Mouse (Mus musculus) lung, postnatal 25 days (tissue): ENCODE data around the gene Elfn2.
A peak's percentile ranks its signal among the peaks of the same experiment; 100 is the strongest.

Experiments used
- DNase-seq: peaks from one replicate; pipeline ENCODE4 v3.0.0; 2022; ENCODE audit warnings: low spot score

The Elfn2 gene

GRCm38 (mm10) chr15:78718290-78719250 is at the start of gene Elfn2:
TSS of gene Elfn2 (minus strand) at chr15:78718771.
- no peak for DNase-seq

DNA sequence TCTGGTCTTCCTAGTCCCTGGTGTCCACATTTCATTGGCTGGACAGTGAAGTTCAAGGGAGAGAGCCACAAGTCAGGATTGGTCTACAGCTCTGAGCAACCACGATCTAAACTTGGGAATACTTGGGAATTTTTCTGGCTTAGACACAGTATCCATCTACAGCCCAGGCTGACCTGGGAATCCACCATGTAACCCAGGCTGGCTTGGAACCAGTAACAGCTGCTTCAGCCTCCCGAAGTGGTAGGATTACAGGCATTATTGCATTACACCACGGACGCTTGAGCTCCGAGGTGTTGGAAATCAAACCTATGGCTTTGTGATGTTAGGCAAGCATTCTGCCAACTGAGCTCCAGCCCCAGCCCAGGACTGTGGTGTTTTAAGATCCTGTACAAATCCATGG is 45.1 kb upstream of the Elfn2 start:
- DNase-seq: no peak

DNA sequence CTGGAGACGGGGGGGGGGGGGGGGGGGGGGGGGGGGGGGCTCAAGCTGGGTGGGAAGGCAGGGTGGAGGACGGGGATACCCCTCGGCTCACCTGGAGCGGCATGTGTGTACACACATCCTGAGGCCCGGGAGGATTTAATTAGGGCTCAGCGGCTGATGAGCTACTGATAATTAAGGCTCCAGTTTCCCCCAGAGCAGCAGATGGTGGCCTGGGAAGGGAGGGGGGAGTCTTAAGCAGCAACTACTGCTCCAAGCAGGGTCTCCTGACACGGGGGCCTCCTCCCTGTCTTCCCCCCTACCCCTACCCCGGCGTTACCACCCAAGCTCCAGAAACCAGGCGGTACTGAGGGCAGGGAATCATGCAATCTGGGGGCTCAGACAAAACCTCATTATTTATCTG is 44.6 kb upstream of the Elfn2 start:
- no peak for DNase-seq

GRCm38 (mm10) chr15:78761112-78761511 is 42.5 kb upstream of the Elfn2 start:
- no peak for DNase-seq

DNA sequence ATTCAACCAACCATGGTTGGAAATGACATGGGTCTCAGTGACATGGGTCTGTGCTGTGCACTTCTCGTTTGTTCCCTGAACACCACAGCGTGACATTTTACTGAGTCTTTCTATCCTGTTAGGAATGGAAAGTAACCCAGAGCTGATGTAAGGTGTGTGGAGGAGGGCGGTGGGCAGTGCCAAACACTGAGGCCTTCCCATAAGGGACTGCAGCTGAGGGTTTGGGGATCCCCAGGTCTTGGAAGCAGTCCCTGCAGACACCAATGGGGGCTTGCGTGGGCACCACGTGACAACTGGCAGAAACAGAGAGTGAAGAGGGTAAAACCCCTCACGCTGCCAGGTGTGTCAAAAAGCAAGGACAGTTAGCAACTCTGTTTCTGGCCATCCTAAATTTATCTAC is 39.6 kb upstream of the Elfn2 start:
- DNase-seq: no peak

DNA sequence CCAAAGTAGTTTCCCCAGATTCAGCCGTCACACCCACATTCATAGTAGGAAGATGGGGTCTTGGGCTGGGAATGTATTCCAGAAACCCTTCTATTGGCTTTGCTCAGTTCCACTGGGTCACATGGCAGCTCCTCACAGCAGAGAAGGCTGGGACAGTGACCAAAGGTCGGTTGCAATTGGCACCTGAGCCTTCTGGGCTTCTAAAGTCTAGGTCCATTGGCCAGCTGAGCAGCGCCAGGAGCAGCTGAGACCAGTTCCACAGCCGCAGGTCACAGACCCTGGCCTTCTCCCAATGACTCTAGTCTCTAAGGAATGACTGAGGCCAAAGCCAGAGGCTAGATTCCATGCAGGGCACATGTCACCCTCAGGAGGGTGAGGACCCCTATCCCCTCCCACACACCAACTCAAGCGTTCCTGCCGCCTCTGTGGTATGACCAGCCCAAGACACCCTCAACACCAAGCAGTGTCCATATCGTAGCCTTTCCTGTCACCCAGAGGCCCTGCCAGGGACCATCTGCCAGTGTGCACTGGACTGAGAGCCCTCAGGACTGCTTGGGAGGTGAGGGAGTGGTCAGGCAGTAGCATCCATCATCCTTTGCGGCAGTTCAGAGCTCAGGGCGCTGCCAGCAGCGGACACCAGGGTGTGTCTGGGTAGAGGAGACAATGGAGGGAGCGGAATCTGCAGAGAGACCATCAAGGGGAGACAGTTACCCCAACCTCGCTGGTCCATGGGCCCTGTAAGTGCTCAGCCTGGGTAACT is 37.6 kb upstream of the Elfn2 start:
- no peak for DNase-seq

- no peak for DNase-seq
These were observed 36.7 kb upstream of the Elfn2 start for GRCm38 (mm10) chr15:78755226-78755625.

GRCm38 (mm10) chr15:78754144-78754543 is 35.6 kb upstream of the Elfn2 start:
- no peak for DNase-seq

- DNase-seq: no peak
These were observed 34.4 kb upstream of the Elfn2 start for GRCm38 (mm10) chr15:78752991-78753390.

- DNase-seq: no peak
These were observed 32.2 kb upstream of the Elfn2 start for GRCm38 (mm10) chr15:78750608-78751350.

DNA sequence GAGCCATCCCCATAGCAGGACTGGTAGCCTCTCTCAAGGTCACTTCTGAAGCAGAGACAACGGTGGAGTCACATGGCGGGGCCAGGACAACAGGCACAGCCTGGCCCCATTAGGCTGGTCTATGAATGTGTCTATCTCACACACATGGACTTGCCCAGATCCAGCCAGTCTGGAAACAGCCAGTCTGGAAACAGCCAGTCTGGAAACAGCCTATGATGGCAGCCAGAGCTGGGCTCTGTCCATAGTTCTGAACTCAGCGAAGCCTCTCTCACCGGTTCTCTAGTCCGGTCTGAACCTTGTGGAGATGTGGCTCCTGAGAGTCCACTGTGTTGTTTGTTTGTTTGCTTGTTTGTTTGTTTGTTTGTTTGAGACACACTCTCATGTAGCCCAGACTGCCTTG is 31.3 kb upstream of the Elfn2 start:
- no peak for DNase-seq

- peak; percentile 59 for DNase-seq
These were observed 25.6 kb upstream of the Elfn2 start for GRCm38 (mm10) chr15:78744206-78744605.

DNA sequence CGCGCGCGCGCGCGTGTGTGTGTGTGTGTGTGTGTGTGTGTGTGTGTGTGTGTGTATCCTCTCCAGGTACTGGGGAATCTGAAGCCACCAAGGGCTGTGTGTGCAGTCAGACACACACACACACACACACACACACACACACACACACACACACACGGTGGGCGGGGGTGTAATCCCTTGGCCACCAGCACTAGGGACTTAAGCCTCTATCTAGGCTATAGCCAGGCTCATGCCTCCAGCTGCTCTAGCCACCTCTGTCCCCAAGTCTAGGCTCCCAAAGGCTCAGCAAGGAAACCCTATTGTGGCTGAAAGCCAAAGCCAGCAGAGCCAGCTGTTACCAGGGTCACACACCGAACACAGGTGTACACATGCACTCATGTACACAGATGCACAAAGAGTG is 24.3 kb upstream of the Elfn2 start:
- DNase-seq: no peak

GRCm38 (mm10) chr15:78740662-78741061 is 22.1 kb upstream of the Elfn2 start:
- DNase-seq: no peak

DNA sequence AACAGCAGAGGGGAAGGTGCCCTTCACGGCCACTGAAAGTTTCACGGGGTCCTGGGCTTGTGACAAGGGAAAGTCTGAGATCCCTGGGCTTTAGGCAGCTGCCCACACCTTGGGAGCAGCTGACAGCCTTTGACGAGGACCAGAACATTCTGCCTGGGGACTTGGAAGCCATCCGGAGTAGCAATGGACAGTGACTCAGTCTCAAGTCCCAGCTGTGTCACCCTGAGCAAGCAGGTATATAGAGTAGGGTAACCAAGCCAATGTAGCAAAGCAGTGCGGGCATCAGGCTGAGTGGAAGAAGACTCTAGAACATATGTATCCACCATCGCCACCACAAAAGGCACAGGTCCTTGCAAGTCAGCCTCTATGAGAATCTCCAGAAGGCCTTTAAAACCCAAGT is 18.6 kb upstream of the Elfn2 start:
- no peak for DNase-seq

GRCm38 (mm10) chr15:78736681-78737100 is 18.1 kb upstream of the Elfn2 start:
- DNase-seq: no peak

GRCm38 (mm10) chr15:78736181-78736579 is 17.6 kb upstream of the Elfn2 start:
- DNase-seq: no peak

DNA sequence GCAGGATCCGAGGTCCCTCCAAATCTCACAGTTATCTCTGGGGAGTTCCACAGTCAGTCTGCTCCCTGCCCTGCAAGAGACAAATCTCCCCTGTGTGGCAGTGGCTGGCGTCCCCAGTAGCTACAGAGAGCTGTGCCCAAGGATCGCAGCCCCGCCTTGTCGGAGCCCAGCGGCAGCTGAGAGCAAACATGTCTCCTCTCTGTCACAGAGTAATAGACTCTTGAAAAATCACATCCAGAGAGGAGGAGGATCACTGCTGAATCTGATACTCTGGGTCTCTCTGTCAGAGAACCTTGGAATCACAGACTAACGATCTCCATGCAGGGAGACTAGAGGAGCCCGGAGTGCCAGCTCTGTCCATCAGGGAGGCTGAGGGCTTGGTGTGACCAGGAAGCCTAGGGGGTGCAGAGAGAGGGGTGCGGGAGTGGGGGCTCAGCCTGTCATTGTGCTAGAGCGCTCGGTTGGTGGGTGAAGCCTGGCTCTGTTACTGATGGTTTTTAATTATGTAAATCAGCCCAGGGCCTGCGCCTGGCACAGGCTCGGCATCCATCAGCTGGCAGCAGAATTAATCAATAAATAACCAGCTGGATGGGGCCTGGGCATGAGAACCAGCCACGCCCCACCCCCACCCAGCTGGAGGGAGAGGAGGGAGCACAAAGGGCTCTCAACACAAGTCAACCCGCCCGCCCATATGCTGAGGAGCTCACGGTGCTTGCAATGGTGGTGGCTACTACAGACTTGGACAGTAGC is 17.0 kb upstream of the Elfn2 start:
- no peak for DNase-seq

GRCm38 (mm10) chr15:78731830-78732229 is 13.3 kb upstream of the Elfn2 start:
- no peak for DNase-seq

DNA sequence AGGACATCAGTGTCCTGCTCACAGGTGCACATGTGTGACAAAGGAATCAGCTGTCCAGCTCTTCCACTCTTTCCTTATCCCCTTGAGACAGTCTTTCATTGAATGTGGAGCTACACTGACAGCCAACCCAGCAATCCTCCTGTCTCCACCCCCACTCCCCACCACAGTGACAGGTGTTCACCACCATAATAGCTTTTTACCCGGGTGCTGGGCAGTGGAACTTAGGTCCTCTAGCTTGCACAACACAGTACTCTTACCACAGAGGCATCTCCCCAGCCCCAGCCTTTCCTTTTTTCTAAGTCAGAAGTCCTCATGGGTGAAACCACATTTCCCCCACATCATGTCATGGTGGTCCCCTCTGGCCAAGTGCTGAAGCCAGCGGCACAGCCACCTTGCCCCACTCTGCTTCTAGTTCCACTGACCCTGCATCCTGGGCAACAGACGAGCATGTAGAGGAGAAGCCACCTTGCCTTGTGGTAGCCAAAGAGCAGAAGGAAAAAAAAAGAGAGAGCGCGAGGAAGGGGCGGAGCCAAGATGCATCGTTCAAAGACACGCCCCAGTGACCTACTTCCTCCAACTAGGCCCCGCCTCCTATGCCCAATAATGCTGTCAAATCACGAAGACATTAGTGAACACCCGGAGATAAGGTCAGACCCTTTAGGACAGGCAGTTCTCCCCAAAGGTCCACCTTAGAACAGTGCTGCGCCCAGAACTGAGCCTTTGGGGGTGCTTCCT is 11.9 kb upstream of the Elfn2 start:
- DNase-seq: no peak

GRCm38 (mm10) chr15:78726697-78727096 is 8.1 kb upstream of the Elfn2 start:
- DNase-seq: no peak
